Mouse (Mus musculus): ENCODE measurements at regions not wholly inside any gene's neighbourhood (a gene's known extent, or its start where the extent isn't known, plus 50 kb on each side); places are given as distances from the start of the nearest gene placed in this dataset.
"Not testable (repeated sequence)": the region's sequence is repeated elsewhere in the genome, so short reads cannot be mapped to it uniquely, and the experiment has no call there.

GRCm38 (mm10) chr3:57963965-57964364 lies 116.1 kb upstream of the Pfn2 start:
- no peak for DNase-seq (ENCODE audit: low spot score)

DNA sequence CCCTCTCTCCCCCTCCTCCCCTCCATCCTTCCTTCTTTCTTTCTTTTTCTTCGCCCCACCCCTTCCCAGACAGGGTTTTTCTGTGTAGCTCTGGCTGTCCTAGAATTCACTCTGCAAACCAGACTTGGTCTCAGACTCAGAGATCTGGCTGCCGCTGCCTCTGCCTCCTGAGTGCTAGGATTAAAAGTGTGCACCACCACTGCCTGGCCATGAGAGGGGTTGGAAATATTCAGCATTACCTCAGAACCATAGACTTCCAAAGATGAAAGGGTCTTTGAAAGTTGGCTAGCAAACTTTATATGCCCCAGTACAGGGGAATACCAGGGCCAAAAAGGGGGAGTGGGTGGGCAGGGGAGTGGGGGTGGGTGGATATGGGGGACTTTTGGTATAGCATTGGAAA lies 122.7 kb upstream of the Pfn2 start:
- not testable (repeated sequence) for DNase-seq (ENCODE audit: low spot score)

DNA sequence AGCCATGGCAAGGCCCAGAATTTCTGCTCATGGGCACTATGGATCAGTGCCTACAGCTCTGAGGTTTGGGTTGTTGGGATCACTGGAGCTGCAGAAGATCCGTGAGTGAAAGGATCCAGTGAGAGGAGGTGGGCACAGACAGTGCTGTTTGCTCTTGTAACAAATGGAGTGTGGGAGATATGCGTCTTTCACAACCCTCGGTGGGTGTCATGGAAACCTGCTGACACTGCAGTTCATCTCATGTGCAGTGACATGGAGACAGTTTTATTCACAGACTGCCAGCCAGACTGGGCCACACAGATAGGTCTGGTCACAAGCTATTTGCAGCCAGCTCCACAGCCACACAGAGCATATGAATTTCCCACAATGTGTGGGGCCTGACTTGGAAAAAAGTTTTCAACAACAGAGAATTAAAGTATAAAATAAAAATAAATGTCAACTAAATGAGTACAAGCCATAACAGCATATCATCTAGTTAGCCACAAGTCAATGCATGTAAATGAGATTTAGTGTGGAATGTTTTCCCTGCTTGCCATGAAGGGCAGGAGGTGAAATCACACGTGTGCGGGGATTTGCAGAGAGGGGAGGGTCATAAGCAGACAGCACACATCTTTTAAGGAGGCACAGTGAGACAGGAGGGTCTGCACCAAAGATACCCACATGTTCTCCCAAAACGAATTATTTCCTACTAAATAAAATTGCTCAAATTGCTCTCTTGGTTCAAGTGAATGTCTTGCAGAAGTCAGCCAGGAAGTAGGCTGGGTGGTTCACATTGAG lies 124.8 kb upstream of the Pfn2 start:
- no peak for DNase-seq (ENCODE audit: low spot score)

GRCm38 (mm10) chr3:57973546-57973945 lies 125.7 kb upstream of the Pfn2 start:
- DNase-seq (ENCODE audit: low spot score) = no peak

- DNase-seq (ENCODE audit: low spot score) = no peak
These were observed 127.5 kb upstream of the Pfn2 start for GRCm38 (mm10) chr3:57975379-57975778.

- DNase-seq (ENCODE audit: low spot score) = no peak
These were observed 128.9 kb upstream of the Pfn2 start for GRCm38 (mm10) chr3:57976640-57977229.

DNA sequence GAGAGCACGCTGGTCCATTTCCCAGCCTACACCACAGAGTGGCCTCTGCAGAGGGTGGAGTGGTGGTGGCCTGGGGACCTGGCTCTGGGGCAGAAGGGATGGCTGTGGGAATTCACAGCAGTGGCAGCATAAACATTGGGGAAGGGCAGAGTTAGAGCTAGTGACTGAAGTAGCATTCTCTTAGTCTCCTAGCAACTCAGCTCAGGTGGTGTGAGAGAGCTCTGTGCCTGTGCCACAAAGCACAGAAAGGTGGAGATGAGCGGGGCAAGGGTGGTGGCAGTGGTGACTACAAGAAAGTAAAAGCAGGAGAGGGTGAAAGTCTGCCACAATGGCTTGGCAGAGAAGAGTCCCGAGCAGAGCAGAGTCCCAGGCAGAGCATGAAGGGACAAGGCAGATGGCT lies 140.3 kb upstream of the Pfn2 start:
- DNase-seq (ENCODE audit: low spot score) = no peak

DNA sequence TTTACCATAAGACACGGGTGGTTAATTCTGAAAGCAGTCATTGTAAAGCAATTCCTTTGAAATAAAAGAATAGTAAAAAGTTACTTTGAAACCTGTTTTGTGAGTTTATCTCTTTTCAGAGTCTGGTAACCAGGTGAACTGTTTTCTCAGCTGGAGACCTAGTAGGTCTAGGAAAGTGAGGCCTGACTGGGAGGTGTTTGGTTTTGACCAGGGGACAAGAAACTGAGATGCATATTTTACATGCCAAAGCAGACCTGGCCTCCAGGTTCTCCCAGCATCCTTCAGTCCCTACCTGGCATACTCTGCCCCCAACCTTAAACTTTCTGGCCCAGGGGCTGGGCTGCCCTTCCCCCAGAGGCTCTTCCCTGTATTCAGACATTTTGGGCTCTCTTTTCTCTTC lies 142.9 kb upstream of the Pfn2 start:
- no peak for DNase-seq (ENCODE audit: low spot score)

DNA sequence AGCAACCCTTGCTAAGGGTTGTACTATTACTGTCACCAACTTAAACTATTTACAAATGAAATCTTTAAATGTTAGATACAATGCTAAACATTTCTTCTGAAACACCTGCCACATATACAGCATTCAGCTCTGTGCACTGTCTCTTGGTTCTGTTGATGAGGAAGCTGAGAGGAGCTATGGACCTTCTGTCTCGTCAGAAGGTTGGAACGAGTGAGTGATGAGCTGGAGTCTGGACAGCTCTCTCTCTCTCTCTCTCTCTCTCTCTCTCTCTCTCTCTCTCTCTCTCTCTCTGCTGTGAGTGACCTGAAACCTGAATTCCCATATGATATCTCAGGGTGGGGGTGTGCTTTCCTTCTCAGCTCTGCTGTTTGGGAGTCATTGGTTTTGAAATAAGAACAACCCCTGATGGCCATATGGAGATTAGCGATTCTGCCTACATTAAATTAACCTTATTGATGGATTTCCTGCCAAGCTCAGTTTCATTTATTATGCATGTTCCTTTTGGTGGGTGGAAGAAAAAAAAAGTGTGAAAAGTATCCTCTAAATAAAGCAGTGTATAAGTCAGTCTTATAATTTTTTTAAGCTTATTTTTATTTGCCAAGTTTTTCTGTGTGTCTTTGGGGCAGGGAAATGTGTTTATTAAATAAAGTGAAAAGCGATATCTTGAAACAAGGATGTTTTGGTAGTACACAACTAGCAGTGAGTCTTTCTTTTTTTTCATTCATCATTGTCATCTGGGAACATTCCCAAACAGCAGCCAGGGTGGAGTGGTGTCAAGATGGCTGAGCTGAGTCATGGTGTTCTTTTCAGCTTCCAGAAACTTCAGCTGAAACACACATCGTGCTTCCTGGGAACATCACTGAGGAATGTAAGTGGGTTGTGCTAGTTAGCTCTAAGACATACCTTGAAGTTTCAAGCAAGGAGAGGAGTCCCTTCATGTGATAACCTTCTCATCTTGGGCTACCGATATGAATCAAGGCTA lies 150.5 kb upstream of the Pfn2 start:
- no peak for DNase-seq (ENCODE audit: low spot score)

- DNase-seq (ENCODE audit: low spot score) = no peak
These were observed 155.1 kb upstream of the Pfn2 start for GRCm38 (mm10) chr3:58002792-58003574.

DNA sequence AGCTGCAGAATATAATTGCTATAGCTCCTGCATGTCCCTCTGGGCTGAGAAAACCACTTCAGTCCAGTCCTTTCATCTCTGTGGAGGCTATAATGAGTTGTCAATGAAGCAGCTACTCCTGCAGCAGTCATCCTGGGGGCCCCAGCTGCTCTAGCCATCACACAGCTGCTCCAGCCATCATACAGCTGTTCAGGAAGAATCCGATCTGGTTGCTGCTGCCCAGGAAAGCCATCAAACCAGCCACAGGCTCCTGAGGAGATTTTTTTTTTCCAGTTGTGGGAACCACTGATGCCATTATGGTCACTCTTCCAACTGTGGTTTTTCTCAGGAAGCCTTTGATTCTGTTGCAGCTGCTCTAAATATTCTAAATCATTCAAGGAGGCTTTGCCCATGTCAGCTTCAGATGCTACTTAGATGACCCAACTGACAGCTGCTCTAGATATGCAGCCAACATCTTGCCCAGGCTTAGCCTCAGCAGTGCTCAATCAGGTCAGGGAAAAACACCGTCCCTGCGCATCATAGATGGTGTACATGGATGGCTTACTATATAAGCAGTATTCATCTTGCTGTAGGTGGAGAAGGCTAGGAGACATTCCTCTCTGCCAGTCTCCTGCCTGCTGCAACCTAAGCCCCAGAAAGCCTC lies 177.0 kb upstream of the Pfn2 start:
- DNase-seq (ENCODE audit: low spot score) = no peak

DNA sequence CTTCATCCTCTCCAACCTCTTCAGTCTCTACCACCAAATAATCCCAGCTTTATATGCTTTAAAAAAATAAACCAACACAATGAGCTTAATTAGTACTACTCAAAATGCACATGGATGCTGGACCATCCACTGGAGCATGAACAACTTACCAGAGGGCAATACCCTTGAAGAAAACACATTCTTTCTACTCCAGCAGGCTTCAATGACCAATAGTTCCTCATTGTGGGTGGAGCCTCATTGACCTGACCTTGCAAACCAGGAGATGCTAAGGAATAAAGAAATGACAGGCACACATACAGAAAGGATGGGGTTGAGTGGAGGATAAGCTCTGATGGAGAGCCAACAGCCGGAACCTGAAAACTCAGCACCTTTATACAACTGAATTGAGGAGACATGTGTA lies 201.7 kb upstream of the Pfn2 start:
- DNase-seq (ENCODE audit: low spot score) = no peak

GRCm38 (mm10) chr3:58054726-58055125 lies 206.8 kb upstream of the Pfn2 start:
- no peak for DNase-seq (ENCODE audit: low spot score)

DNA sequence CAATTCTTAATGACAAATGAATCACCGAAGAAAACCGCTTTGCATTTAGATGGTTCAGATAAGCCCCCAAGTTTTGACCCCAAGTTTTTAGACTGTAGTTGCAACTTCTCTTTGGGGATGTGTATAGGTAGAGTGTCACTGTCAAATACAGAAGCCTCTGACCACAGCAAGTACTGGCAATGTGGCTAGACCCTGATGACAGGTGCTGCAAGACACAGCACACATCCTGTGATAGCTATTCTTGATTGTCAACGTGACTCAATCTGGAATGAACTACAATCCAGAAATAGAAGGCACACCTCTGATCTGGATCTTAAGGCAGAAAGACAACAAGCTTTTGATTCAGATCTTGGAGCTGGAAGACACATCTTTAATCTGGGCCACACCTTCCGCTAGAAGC lies 207.3 kb upstream of the Pfn2 start:
- DNase-seq (ENCODE audit: low spot score) = no peak

- DNase-seq (ENCODE audit: low spot score) = peak; percentile 80
These were observed 208.5 kb upstream of the Pfn2 start for GRCm38 (mm10) chr3:58056191-58057063.

DNA sequence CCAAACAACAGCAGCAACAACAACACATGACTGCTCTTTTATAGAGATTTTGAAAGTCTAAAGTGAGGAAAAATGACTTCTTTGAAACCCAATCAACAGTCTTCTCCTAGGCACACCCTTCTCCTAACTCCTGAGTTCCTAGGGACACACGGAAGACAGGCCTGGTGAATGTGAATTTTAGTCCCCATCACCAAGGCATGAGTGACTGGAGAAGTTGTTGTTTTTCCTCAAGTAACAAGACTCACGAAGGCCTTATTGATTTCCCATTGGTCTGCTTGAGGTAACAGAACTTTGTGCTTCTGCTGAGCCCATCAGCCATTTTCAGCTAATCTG lies 209.2 kb upstream of the Pfn2 start:
- DNase-seq (ENCODE audit: low spot score) = no peak

- no peak for DNase-seq (ENCODE audit: low spot score)
These were observed 210.3 kb upstream of the Pfn2 start for GRCm38 (mm10) chr3:58058134-58058533.

DNA sequence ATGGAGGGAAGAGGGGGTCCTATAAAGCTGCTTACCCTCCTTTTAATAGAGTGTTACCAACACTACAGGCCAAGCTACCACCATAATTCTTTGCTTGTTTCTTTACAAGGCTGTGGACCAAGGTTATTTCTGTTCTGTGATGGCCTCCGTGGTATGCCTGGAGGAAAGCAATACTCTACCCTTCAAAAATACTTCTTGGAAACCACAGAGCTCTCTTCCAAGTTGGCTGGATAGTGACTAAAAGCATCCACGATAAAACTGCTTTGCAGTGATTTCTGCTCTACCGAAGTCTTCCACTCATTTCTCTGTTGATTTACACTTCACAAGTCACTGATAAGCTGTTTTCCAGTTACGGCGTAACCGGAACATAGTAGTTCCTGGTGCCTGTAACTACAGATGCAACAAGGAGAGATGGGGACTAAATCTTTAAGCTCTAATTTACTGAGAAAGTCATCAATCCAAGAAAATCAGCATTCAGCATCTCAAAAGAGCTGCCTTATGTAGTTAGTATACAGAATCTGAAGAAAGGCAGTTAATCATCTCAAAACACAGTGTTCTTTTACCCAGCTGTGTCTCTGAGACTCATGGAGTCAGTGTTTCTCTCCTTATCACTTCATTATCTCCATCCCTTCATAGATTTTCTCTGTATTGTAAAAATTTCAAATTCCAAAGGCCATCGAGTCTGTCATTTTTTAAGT lies 216.1 kb upstream of the Pfn2 start:
- DNase-seq (ENCODE audit: low spot score) = no peak

GRCm38 (mm10) chr3:58071574-58071973 lies 223.7 kb upstream of the Pfn2 start:
- no peak for DNase-seq (ENCODE audit: low spot score)

Data from c-Kit-positive CD71-positive TER-119-positive erythroid progenitor cells, embryonic 14.5 days (primary cell).